9 mouse cellular contexts compared by ENCODE assay signal in genomic region chr4:137486081-137487014, GRCm38 (mm10). TPM values are rescaled to one million over a fixed set of nuclear protein-coding genes. Genes with fewer than 3 reads are reported as not detected.
DNase-seq lines count a peak whose midpoint lies in the region; ATAC-seq and TF ChIP-seq lines count a peak whose summit lies in the region.
"Had no signal": no experiment of that assay in that cellular context is flagged by ENCODE, and none has a peak within 500 bp of the region (broad histone marks: within the 10 kb centered on the region; RNA-seq: fewer than 3 reads in every experiment).

No protein-coding gene starts in this region.

- DNase-seq in left cerebral cortex, postnatal 4 days, result peak; percentile 27
- DNase-seq in left cerebral cortex, postnatal 14 days (ENCODE audit: low spot score in 2 of 2), result no peak
- DNase-seq in midbrain, postnatal 0 days (ENCODE audit: low spot score), result no peak
- DNase-seq in urinary bladder, adult 18-20 months (ENCODE audit: low spot score in 2 of 2), result no peak
- no peak for DNase-seq in layer of hippocampus, postnatal 14 days (ENCODE audit: low spot score in 2 of 2)

- WGBS in embryonic facial prominence, embryonic 13.5 days, result 40% methylated on average over 20 of the region's 20 CpGs
- WGBS in hindbrain, embryonic 13.5 days, result 44% methylated on average over 20 of the region's 20 CpGs
- 43% methylated on average over 20 of the region's 20 CpGs for WGBS in midbrain, postnatal 0 days

- no peak overlapping the region for H3K4me3 ChIP-seq in embryonic facial prominence, embryonic 13.5 days
- H3K4me3 ChIP-seq in hindbrain, embryonic 13.5 days, result no peak overlapping the region
- H3K4me3 ChIP-seq in midbrain, postnatal 0 days (ENCODE audit: low read depth, low read length), result no peak overlapping the region
- H3K4me3 ChIP-seq: erythroblast, embryonic 14.5 days had no signal

- intact Hi-C loops in left cerebral cortex, postnatal 4 days (cut with DNase I), result no loop called here
- intact Hi-C loops in left cerebral cortex, postnatal 14 days (cut with DNase I), result no loop called here

- H3K4me2 ChIP-seq in embryonic facial prominence, embryonic 13.5 days, result no peak overlapping the region
- no peak overlapping the region for H3K4me2 ChIP-seq in hindbrain, embryonic 13.5 days
- no peak overlapping the region for H3K4me2 ChIP-seq in midbrain, postnatal 0 days (ENCODE audit: low read depth, low read length, poor library complexity, severe bottlenecking)

- no peak for ATAC-seq in embryonic facial prominence, embryonic 13.5 days (ENCODE audit: insufficient number of reproducible peaks, insufficient read depth, low FRiP score, low TSS enrichment, low read depth)
- ATAC-seq in hindbrain, embryonic 13.5 days (ENCODE audit: low FRiP score), result no peak
- ATAC-seq in midbrain, postnatal 0 days (ENCODE audit: low FRiP score), result no peak
- no peak for ATAC-seq in granulocyte monocyte progenitor cell, adult 5-6 weeks (replicated peaks; ENCODE audit: poor library complexity, severe bottlenecking)

- H3K27ac ChIP-seq in embryonic facial prominence, embryonic 13.5 days, result peak overlapping the region; percentile 91
- peak overlapping the region; percentile 40 for H3K27ac ChIP-seq in hindbrain, embryonic 13.5 days
- H3K27ac ChIP-seq in midbrain, postnatal 0 days (ENCODE audit: low read depth, low read length), result peak overlapping the region; percentile 34; the same call in 1 of the 2 replicates

- H3K9ac ChIP-seq in embryonic facial prominence, embryonic 13.5 days, result peak overlapping the region; percentile 40; the same call in 1 of the 2 replicates
- peak overlapping the region; percentile 2; the same call in 1 of the 2 replicates for H3K9ac ChIP-seq in hindbrain, embryonic 13.5 days
- no peak overlapping the region for H3K9ac ChIP-seq in midbrain, postnatal 0 days (replicated peaks; ENCODE audit: low read length, poor library complexity, severe bottlenecking)

- no peak for TF ChIP-seq CTCF in midbrain, postnatal 0 days (IDR thresholded peaks at IDR 0.05)

- no peaks in the 10 kb centered on the region for H3K27me3 ChIP-seq in embryonic facial prominence, embryonic 13.5 days
- peaks cover 7% of the 10 kb centered on the region; the same call in 1 of the 2 replicates for H3K27me3 ChIP-seq in hindbrain, embryonic 13.5 days
- H3K27me3 ChIP-seq in midbrain, postnatal 0 days (ENCODE audit: insufficient read depth, low read length), result no peaks in the 10 kb centered on the region

- peaks cover 80% of the 10 kb centered on the region for H3K4me1 ChIP-seq in embryonic facial prominence, embryonic 13.5 days
- H3K4me1 ChIP-seq in hindbrain, embryonic 13.5 days (replicated peaks), result peaks cover 73% of the 10 kb centered on the region
- peaks cover 10% of the 10 kb centered on the region; the same call in 1 of the 2 replicates for H3K4me1 ChIP-seq in midbrain, postnatal 0 days (ENCODE audit: insufficient read depth, low read length)

- H3K36me3 ChIP-seq in embryonic facial prominence, embryonic 13.5 days, result no peaks in the 10 kb centered on the region
- H3K36me3 ChIP-seq in hindbrain, embryonic 13.5 days, result no peaks in the 10 kb centered on the region
- H3K36me3 ChIP-seq in midbrain, postnatal 0 days (ENCODE audit: insufficient read depth, low read length), result no peaks in the 10 kb centered on the region

- no peaks in the 10 kb centered on the region for H3K9me3 ChIP-seq in embryonic facial prominence, embryonic 13.5 days
- no peaks in the 10 kb centered on the region for H3K9me3 ChIP-seq in hindbrain, embryonic 13.5 days
- H3K9me3 ChIP-seq in midbrain, postnatal 0 days (ENCODE audit: low read length), result no peaks in the 10 kb centered on the region

RNA-seq across cellular contexts. Expression of gene Hspg2, which starts 17.8 kb away (rescaled TPM):
- 10 to 100 TPM; 14.9 to 15.0 TPM for total RNA-seq in left cerebral cortex, postnatal 4 days (2021)
- 10 to 100 TPM; 11.6 to 12.9 TPM for total RNA-seq in left cerebral cortex, postnatal 14 days (2021)
- polyA plus RNA-seq in embryonic facial prominence, embryonic 13.5 days (2015; fragmentation: Nextera tagmentation; extraction: Ambion mirVana), result 28.2 and 30.0 TPM in 2 replicates
- polyA plus RNA-seq in hindbrain, embryonic 13.5 days (2015; fragmentation: Nextera tagmentation; extraction: Ambion mirVana), result 6.1 and 6.8 TPM in 2 replicates
- 26.1 and 30.5 TPM in 2 replicates for total RNA-seq in midbrain, postnatal 0 days (2014; rRNA removed)
- polyA plus RNA-seq in midbrain, postnatal 0 days (2015; fragmentation: Nextera tagmentation; extraction: Ambion mirVana), result 1.4 and 2.2 TPM in 2 replicates
- 0.21 TPM in 1 of 2 replicates, not detected in the other for total RNA-seq in granulocyte monocyte progenitor cell, adult 5-6 weeks (2014; fragmentation: Nextera tagmentation)
- total RNA-seq in granulocyte monocyte progenitor cell, adult 5-6 weeks (2017), result 0.05 TPM in 1 of 2 replicates, not detected in the other
- 10 to 100 TPM; 11.5 to 17.9 TPM for total RNA-seq in layer of hippocampus, postnatal 14 days (2021)

RNA-seq across cellular contexts. Expression of gene 1700013G24Rik, which starts 33.3 kb away (rescaled TPM):
- not detected for total RNA-seq in left cerebral cortex, postnatal 4 days (2021)
- not detected for total RNA-seq in left cerebral cortex, postnatal 14 days (2021)
- not detected in 2 replicates for polyA plus RNA-seq in embryonic facial prominence, embryonic 13.5 days (2015; fragmentation: Nextera tagmentation; extraction: Ambion mirVana)
- polyA plus RNA-seq in hindbrain, embryonic 13.5 days (2015; fragmentation: Nextera tagmentation; extraction: Ambion mirVana), result not detected in 2 replicates
- total RNA-seq in midbrain, postnatal 0 days (2014; rRNA removed), result not detected in 2 replicates
- polyA plus RNA-seq in midbrain, postnatal 0 days (2015; fragmentation: Nextera tagmentation; extraction: Ambion mirVana), result not detected in 2 replicates
- total RNA-seq in granulocyte monocyte progenitor cell, adult 5-6 weeks (2014; fragmentation: Nextera tagmentation), result not detected in 2 replicates
- not detected in 2 replicates for total RNA-seq in granulocyte monocyte progenitor cell, adult 5-6 weeks (2017)
- not detected for total RNA-seq in layer of hippocampus, postnatal 14 days (2021)
- polyA plus RNA-seq: erythroblast, embryonic 14.5 days had no signal

RNA-seq across cellular contexts. Expression of gene Cela3b, which starts 56.0 kb away (rescaled TPM):
- not detected for total RNA-seq in left cerebral cortex, postnatal 4 days (2021)
- total RNA-seq in left cerebral cortex, postnatal 14 days (2021), result not detected
- 0.29 TPM in 1 of 2 replicates, not detected in the other for polyA plus RNA-seq in embryonic facial prominence, embryonic 13.5 days (2015; fragmentation: Nextera tagmentation; extraction: Ambion mirVana)
- not detected in 2 replicates for polyA plus RNA-seq in hindbrain, embryonic 13.5 days (2015; fragmentation: Nextera tagmentation; extraction: Ambion mirVana)
- not detected in 2 replicates for total RNA-seq in midbrain, postnatal 0 days (2014; rRNA removed)
- not detected in 2 replicates for polyA plus RNA-seq in midbrain, postnatal 0 days (2015; fragmentation: Nextera tagmentation; extraction: Ambion mirVana)
- total RNA-seq in granulocyte monocyte progenitor cell, adult 5-6 weeks (2014; fragmentation: Nextera tagmentation), result not detected in 2 replicates
- not detected in 2 replicates for total RNA-seq in granulocyte monocyte progenitor cell, adult 5-6 weeks (2017)
- total RNA-seq in layer of hippocampus, postnatal 14 days (2021), result not detected
- polyA plus RNA-seq: erythroblast, embryonic 14.5 days had no signal

Comparison
In these comparisons a context has a peak if more than half of its experiments do, and no peak if none do; other contexts are left out.
1. H3K27ac ChIP-seq: peak in every context shown above with its lines; median percentile 91 in embryonic facial prominence, embryonic 13.5 days; 40 in hindbrain, embryonic 13.5 days; 34 in midbrain, postnatal 0 days.
2. RNA of gene Hspg2, which starts 17.8 kb away (total RNA-seq): 26.1 to 30.5 TPM in midbrain, postnatal 0 days, 11.5 to 17.9 TPM in layer of hippocampus, postnatal 14 days, 14.9 to 15.0 TPM in left cerebral cortex, postnatal 4 days and 11.6 to 12.9 TPM in left cerebral cortex, postnatal 14 days; 0.05 to 0.21 TPM in granulocyte monocyte progenitor cell, adult 5-6 weeks; every median in the first group is over 10 times any median in the second.